Mouse (Mus musculus) right cerebral cortex, postnatal 4 days (tissue): ENCODE data around the gene Gm20503.

Source experiments
- DNase-seq: peaks from one replicate; pipeline ENCODE4 v3.0.0-alpha.2; 2022

The Gm20503 gene

GRCm38 (mm10) chr4:59009186-59009585, 6.2 kb downstream of the Gm20503 start:
- DNase-seq = no peak

GRCm38 (mm10) chr4:59009696-59010095, 6.7 kb downstream of the Gm20503 start:
- no peak for DNase-seq

- DNase-seq = no peak
These were observed 8.4 kb downstream of the Gm20503 start for GRCm38 (mm10) chr4:59011446-59011845.

GRCm38 (mm10) chr4:59015181-59015580, 12.2 kb downstream of the Gm20503 start:
- DNase-seq = no peak

GRCm38 (mm10) chr4:59016922-59017321, 13.9 kb downstream of the Gm20503 start:
- no peak for DNase-seq

- peak; percentile 44 for DNase-seq
These were observed 31.4 kb downstream of the Gm20503 start for GRCm38 (mm10) chr4:59034325-59034917.

GRCm38 (mm10) chr4:59034918-59035785, 32.1 kb downstream of the Gm20503 start, which contains the start of gene Gng10:
Gene Gng10 (plus strand): TSS chr4:59035088.
- peak; percentile 71 for DNase-seq

GRCm38 (mm10) chr4:59035786-59036350, 32.9 kb downstream of the Gm20503 start:
- DNase-seq = peak; percentile 7

GRCm38 (mm10) chr4:59036490-59037127, 33.6 kb downstream of the Gm20503 start:
- peak; percentile 66 for DNase-seq

- DNase-seq = no peak
These were observed 34.5 kb downstream of the Gm20503 start for GRCm38 (mm10) chr4:59037525-59037924.

- no peak for DNase-seq
These were observed 37.6 kb downstream of the Gm20503 start for GRCm38 (mm10) chr4:59040397-59041287.

- no peak for DNase-seq
These were observed 40.1 kb downstream of the Gm20503 start for GRCm38 (mm10) chr4:59043074-59043473.

GRCm38 (mm10) chr4:59043891-59044290, 40.9 kb downstream of the Gm20503 start:
- no peak for DNase-seq

GRCm38 (mm10) chr4:59047222-59047621, 44.2 kb downstream of the Gm20503 start:
- no peak for DNase-seq

- DNase-seq = no peak
These were observed 48.1 kb downstream of the Gm20503 start for GRCm38 (mm10) chr4:59051081-59051480.

GRCm38 (mm10) chr4:59057929-59058328, 54.9 kb downstream of the Gm20503 start:
- no peak for DNase-seq

- no peak for DNase-seq
These were observed 59.5 kb downstream of the Gm20503 start for GRCm38 (mm10) chr4:59062526-59062925.

- DNase-seq = no peak
These were observed 66.3 kb downstream of the Gm20503 start for GRCm38 (mm10) chr4:59069276-59069675.

GRCm38 (mm10) chr4:59083430-59083829, 80.4 kb downstream of the Gm20503 start:
- no peak for DNase-seq

GRCm38 (mm10) chr4:59089391-59089790, 86.4 kb downstream of the Gm20503 start:
- DNase-seq = no peak
